Mouse (Mus musculus): ENCODE measurements at regions not wholly inside any gene's neighbourhood (a gene's known extent, or its start where the extent isn't known, plus 50 kb on each side); places are given as distances from the start of the nearest gene placed in this dataset.

DNA sequence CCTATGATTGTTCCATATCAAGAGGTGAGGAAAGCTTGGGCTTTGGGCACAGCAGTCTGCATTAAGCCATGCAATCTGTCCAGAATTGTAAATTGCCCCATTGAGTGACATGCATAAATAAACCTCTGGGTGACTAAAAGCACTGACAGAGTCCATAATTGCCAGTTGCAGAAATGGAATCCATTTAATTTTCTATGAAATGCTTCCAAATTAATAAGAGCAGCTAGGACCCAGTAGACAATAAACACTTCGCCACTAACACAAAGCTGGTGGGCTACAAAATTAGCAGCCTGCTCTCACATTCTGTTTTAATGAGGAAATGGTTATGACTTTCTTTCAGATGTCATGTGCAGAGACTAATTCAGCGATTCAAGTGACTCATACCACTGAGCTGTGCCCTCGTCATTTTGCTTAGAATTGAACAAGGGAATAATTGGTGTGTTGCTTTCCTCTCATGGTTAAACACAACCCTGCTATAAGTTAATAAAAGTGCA, 407.6 kb upstream of the Ddi1 start:
- Histone ChIP-seq H3K27ac (replicated peaks) (no peak overlapping the region), H3K36me3 (no peaks in the 10 kb centered on the region), H3K9me3 (no peaks in the 10 kb centered on the region), H3K27me3 (no peaks in the 10 kb centered on the region), H3K9ac (replicated peaks) (no peak overlapping the region), H3K4me1 (no peaks in the 10 kb centered on the region), H3K4me3 (no peak overlapping the region), H3K4me2 (replicated peaks) (no peak overlapping the region)
- WGBS, result 71% methylated on average over 3 of the region's 3 CpGs
- ATAC-seq (ENCODE audit: low FRiP score, low read depth), result no peak

DNA sequence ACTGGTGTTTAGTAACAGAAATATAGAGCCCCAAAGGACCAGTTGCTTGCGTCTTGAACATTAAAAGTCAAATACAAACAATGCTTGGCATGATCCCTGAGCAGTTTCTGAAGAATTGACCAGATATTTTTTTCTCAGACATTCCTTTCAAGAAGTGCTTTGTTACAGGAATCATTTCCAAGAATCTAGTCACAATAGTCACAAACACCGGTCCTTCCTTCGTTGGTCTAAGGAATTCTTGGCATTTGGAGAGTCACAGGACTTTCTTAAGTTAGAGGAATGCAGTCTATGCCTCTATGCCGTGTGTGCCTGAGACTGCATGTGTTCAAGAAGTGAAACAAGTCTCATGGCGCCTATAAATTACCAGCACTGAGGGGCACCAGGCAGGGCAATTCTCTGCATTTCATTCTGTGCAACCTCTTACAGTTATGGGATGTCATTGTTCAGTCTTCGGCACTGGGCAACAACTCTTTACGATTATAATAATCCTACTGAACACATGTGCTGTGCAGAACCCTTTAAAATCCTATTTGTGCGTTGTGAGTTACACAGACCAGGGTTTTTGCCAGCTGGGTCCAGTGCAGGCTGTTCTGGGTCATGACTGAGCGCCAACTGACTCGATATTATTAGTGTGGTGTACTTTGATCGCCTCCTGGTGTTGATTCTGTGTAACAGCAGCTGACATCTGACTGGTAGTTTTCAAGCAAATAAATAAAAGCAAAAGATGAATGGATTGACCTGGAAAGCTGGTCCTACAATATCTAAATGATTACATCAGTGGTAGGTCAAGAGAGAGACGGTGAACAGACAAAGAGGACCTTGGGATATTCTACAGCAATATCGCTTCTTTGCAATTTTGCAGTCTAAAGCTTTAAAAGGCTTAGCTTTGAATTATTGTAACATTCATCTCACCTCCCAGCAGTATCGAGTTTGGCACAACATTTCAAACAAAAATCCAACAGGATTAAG, 398.6 kb upstream of the Ddi1 start:
- no peak overlapping the region for H3K9ac ChIP-seq (replicated peaks)
- no peak overlapping the region for H3K4me2 ChIP-seq (replicated peaks)
- no peaks in the 10 kb centered on the region for H3K9me3 ChIP-seq
- no peak overlapping the region for H3K4me3 ChIP-seq
- no peaks in the 10 kb centered on the region for H3K4me1 ChIP-seq
- 50% methylated on average over 14 of the region's 14 CpGs for WGBS
- no peak overlapping the region for H3K27ac ChIP-seq (replicated peaks)
- H3K36me3 ChIP-seq, result no peaks in the 10 kb centered on the region
- no peaks in the 10 kb centered on the region for H3K27me3 ChIP-seq
- peak; percentile 92 for ATAC-seq (ENCODE audit: low FRiP score, low read depth)

- H3K36me3 ChIP-seq, result no peaks in the 10 kb centered on the region
- no peak overlapping the region for H3K4me3 ChIP-seq
- H3K9me3 ChIP-seq, result no peaks in the 10 kb centered on the region
- H3K9ac ChIP-seq (replicated peaks), result no peak overlapping the region
- no peak overlapping the region for H3K27ac ChIP-seq (replicated peaks)
- 80% methylated on average over 2 of the region's 2 CpGs for WGBS
- H3K4me2 ChIP-seq (replicated peaks), result no peak overlapping the region
- ATAC-seq (ENCODE audit: low FRiP score, low read depth), result no peak
- no peaks in the 10 kb centered on the region for H3K27me3 ChIP-seq
- H3K4me1 ChIP-seq, result no peaks in the 10 kb centered on the region
These were observed 396.0 kb upstream of the Ddi1 start for GRCm38 (mm10) chr9:6665679-6666078.

- H3K36me3 ChIP-seq, result no peaks in the 10 kb centered on the region
- H3K4me2 ChIP-seq (replicated peaks), result no peak overlapping the region
- no peaks in the 10 kb centered on the region for H3K27me3 ChIP-seq
- no peaks in the 10 kb centered on the region for H3K4me1 ChIP-seq
- no peak overlapping the region for H3K9ac ChIP-seq (replicated peaks)
- no peak for ATAC-seq (ENCODE audit: low FRiP score, low read depth)
- no peaks in the 10 kb centered on the region for H3K9me3 ChIP-seq
- H3K27ac ChIP-seq (replicated peaks), result no peak overlapping the region
- WGBS, result 92% methylated on average over 4 of the region's 4 CpGs
- H3K4me3 ChIP-seq, result no peak overlapping the region
These were observed 382.8 kb upstream of the Ddi1 start for GRCm38 (mm10) chr9:6652267-6652994.

DNA sequence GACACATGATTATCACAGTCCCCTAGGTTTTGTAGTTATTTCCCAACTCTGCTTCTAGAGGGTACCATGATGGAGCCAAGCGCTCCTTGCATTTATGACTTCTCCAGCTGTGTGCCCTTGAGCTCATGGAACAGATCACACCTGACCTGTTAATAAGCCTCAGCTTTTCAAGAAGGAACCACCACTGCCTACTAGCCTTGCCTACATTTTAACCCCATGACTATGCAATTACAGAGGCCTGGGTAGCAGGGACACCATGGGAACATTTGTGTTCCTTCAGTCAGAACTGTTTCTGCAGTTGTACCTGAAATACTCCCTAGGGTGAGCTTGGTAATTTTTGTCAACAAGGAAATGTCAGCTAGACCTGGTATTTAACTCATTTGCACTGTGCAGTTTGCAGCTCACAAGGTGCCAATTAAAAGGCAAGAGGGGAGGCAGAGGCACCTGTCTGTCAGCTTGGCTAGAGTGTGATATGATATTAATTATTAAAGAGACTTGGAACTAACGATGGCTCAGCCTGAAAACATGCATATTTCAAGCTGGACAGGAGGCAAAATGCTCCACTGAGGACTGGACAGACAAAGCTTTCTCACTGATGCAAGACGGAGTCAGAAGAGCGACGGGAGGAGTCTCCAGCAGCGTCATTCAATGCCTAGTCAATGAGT, 382.1 kb upstream of the Ddi1 start:
- Histone ChIP-seq H3K27ac (replicated peaks) (no peak overlapping the region), H3K27me3 (no peaks in the 10 kb centered on the region), H3K9ac (replicated peaks) (no peak overlapping the region), H3K4me1 (no peaks in the 10 kb centered on the region), H3K36me3 (no peaks in the 10 kb centered on the region), H3K9me3 (no peaks in the 10 kb centered on the region), H3K4me2 (replicated peaks) (no peak overlapping the region), H3K4me3 (no peak overlapping the region)
- WGBS, result 90% methylated on average over 6 of the region's 6 CpGs
- ATAC-seq (ENCODE audit: low FRiP score, low read depth), result peak; percentile 69

DNA sequence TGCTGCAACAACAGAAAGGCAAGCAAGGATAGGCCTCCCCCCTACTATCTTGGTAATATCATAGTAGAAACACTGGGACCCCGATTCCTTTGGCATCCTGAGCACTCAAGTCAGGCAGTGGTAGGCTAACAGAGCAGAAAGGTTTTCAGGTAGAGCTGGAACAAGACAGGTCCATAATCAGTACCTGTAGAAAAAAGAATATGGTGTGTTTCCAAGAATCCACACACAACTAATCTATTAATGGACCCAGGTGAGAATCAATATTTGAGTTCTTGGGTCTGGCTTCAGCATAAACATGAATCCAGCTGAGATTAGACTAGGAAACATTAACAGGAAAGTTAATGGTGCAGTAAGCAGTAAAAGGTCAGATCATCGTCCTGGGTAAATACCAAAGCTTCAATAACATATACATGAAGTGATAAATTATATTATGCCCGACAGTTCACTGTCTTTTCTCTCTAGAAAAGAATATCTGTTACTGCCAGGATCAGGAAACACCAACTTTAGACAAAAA, 376.2 kb upstream of the Ddi1 start:
- 83% methylated on average over 3 of the region's 3 CpGs for WGBS
- H3K9ac ChIP-seq (replicated peaks), result no peak overlapping the region
- ATAC-seq (ENCODE audit: low FRiP score, low read depth), result no peak

DNA sequence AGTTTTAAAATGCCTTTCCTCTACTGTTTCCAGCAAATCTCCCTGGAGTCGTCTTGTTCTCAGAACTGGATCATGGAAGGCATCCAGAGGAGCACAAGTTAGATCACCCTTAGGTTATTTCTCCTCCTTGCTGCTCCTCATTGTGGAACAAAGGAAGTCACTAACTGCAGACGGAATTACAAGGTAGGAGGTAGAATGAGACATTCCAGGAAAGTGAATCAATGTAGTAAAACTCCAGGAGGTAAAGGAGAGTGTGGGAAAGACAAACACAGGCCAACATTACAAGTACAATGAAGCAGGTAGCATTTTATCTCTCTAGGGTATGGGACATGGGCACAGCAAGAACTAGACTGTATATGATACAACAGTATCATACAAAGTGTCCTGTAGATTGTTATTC, 375.7 kb upstream of the Ddi1 start:
- no peak overlapping the region for H3K4me3 ChIP-seq
- 73% methylated on average over 2 of the region's 2 CpGs for WGBS

More for the DNA sequence above, 376.2 kb upstream of the Ddi1 start:
- Histone ChIP-seq H3K36me3 (no peaks in the 10 kb centered on the region), H3K27ac (replicated peaks) (no peak overlapping the region), H3K4me2 (replicated peaks) (no peak overlapping the region), H3K27me3 (no peaks in the 10 kb centered on the region), H3K4me3 (no peak overlapping the region), H3K9me3 (no peaks in the 10 kb centered on the region), H3K4me1 (no peaks in the 10 kb centered on the region)

GRCm38 (mm10) chr9:6617155-6617554, 347.5 kb upstream of the Ddi1 start:
- H3K4me1 ChIP-seq, result no peaks in the 10 kb centered on the region
- no peaks in the 10 kb centered on the region for H3K9me3 ChIP-seq
- H3K9ac ChIP-seq (replicated peaks), result no peak overlapping the region
- ATAC-seq (ENCODE audit: low FRiP score, low read depth), result no peak
- H3K27ac ChIP-seq (replicated peaks), result no peak overlapping the region
- no peaks in the 10 kb centered on the region for H3K27me3 ChIP-seq
- no peak overlapping the region for H3K4me2 ChIP-seq (replicated peaks)
- H3K36me3 ChIP-seq, result no peaks in the 10 kb centered on the region
- 91% methylated on average over 2 of the region's 2 CpGs for WGBS
- H3K4me3 ChIP-seq, result no peak overlapping the region

More for the DNA sequence above, 375.7 kb upstream of the Ddi1 start:
- no peaks in the 10 kb centered on the region for H3K4me1 ChIP-seq
- H3K9ac ChIP-seq (replicated peaks), result no peak overlapping the region
- H3K27me3 ChIP-seq, result no peaks in the 10 kb centered on the region
- no peaks in the 10 kb centered on the region for H3K36me3 ChIP-seq
- no peak overlapping the region for H3K27ac ChIP-seq (replicated peaks)
- H3K9me3 ChIP-seq, result no peaks in the 10 kb centered on the region
- ATAC-seq (ENCODE audit: low FRiP score, low read depth), result no peak
- H3K4me2 ChIP-seq (replicated peaks), result no peak overlapping the region

GRCm38 (mm10) chr9:6609284-6609627, 339.6 kb upstream of the Ddi1 start:
- no peak; the same call in 1 of the 2 replicates for ATAC-seq (ENCODE audit: low FRiP score, low read depth)
- Histone ChIP-seq H3K27me3 (no peaks in the 10 kb centered on the region), H3K36me3 (no peaks in the 10 kb centered on the region), H3K9me3 (no peaks in the 10 kb centered on the region), H3K4me3 (no peak overlapping the region), H3K4me1 (no peaks in the 10 kb centered on the region), H3K4me2 (replicated peaks) (no peak overlapping the region), H3K27ac (replicated peaks) (no peak overlapping the region), H3K9ac (replicated peaks) (no peak overlapping the region)
- 96% methylated on average over 1 of the region's 1 CpGs for WGBS

- Histone ChIP-seq H3K27me3 (no peaks in the 10 kb centered on the region), H3K9ac (replicated peaks) (no peak overlapping the region), H3K36me3 (no peaks in the 10 kb centered on the region), H3K4me2 (replicated peaks) (no peak overlapping the region), H3K9me3 (no peaks in the 10 kb centered on the region), H3K27ac (replicated peaks) (no peak overlapping the region), H3K4me3 (no peak overlapping the region), H3K4me1 (no peaks in the 10 kb centered on the region)
- WGBS, result 54% methylated on average over 5 of the region's 5 CpGs
- ATAC-seq (ENCODE audit: low FRiP score, low read depth), result no peak
These were observed 339.0 kb upstream of the Ddi1 start for GRCm38 (mm10) chr9:6608428-6609283.

Measured in midbrain, embryonic 12.5 days (tissue).